Mouse (Mus musculus) olfactory bulb, adult 2 months (tissue): Measurements from ENCODE around the gene Bpifa6.

Experiments
- CTCF ChIP-seq: fragments of 200-500 bp; IDR thresholded peaks from 2 replicates; pipeline ENCODE4 v1.5.1; 2012; ENCODE audit warnings: low read depth, mild to moderate bottlenecking, low read length, moderate library complexity; ENCODE audit not compliant: insufficient read depth
- POLR2A ChIP-seq: fragments of 200-500 bp; IDR thresholded peaks from 2 replicates; pipeline ENCODE4 v1.6.1; 2012; ENCODE audit warnings: mild to moderate bottlenecking, low read depth, low read length, moderate library complexity; ENCODE audit not compliant: insufficient read depth

DNA sequence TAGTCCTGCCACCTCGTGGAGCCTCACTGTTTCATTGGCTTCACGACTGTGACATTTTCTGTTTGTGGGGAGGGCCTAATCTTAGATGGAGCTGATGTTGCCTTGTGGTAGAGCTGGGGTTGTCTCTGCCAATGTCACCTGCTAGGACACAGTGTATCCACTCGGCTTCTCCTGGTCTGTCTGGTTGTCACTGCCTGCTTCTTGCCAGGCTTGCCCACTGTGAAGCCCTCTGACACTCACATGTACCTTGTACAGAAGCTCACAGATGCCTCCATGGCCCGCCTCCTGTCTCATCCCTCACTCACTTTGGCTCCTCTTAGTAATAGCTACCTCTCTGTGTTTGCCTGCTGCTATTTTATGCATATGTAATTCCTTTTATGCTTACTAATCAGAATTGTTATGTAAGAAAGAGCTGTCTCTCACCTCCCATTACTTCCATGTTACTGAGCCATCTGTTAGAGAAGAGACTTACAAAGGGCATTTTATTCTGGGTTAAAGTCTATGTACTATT is 11.9 kb upstream of the Bpifa6 start:
- TF ChIP-seq CTCF (no peak), POLR2A (no peak)
